Mouse (Mus musculus): ENCODE data around the gene Psmb1. TPM values are rescaled to one million over a fixed set of nuclear protein-coding genes. Genes with fewer than 3 reads are reported as not detected.

Psmb1 gene
- polyA plus RNA-seq (2012; rRNA removed), result 194 and 198 TPM in 2 replicates

GRCm38 (mm10) chr17:15499656-15500394 lies at the start of gene Psmb1, which contains the start of gene Tbp:
Psmb1 (minus strand) TSS chr17:15499751.
Tbp (plus strand) TSS chr17:15499888.

GRCm38 (mm10) chr17:15526986-15527810 lies 27.6 kb upstream of the Psmb1 start, which contains the start of gene Pdcd2:
Pdcd2 (minus strand) TSS chr17:15527301.

Other genes with a start within 250 kb of the Psmb1 start
- gene Dll1, start 122.9 kb downstream of the Psmb1 start, polyA plus RNA-seq (2012; rRNA removed), result 78.6 and 121 TPM in 2 replicates
- 16.4 and 20.1 TPM in 2 replicates for gene Fam120b, start 103.5 kb downstream of the Psmb1 start, polyA plus RNA-seq (2012; rRNA removed)
- gene Tbp, start 137 bp upstream of the Psmb1 start, polyA plus RNA-seq (2012; rRNA removed), result 36.6 and 82.1 TPM in 2 replicates
- 29.4 and 39.3 TPM in 2 replicates for gene Pdcd2, start 27.6 kb upstream of the Psmb1 start, polyA plus RNA-seq (2012; rRNA removed)
- gene Prdm9, start 64.6 kb upstream of the Psmb1 start, polyA plus RNA-seq (2012; rRNA removed), result 3.8 and 4.1 TPM in 2 replicates
- gene Chd1, start 205.2 kb upstream of the Psmb1 start, polyA plus RNA-seq (2012; rRNA removed), result 20.4 and 25.7 TPM in 2 replicates

Data from central nervous system, embryonic 11.5 days (tissue).